Mouse (Mus musculus) heart, postnatal 0 days (tissue): ENCODE data around the gene Dusp12.

Source experiments
- CTCF ChIP-seq: IDR thresholded peaks from 2 replicates; pipeline ENCODE4 v1.5.1; 2016; ENCODE audit warnings: antibody characterized with exemption, control low read depth, low read depth
- EP300 ChIP-seq: IDR thresholded peaks from 2 replicates; pipeline ENCODE4 v1.6.1; 2016; ENCODE audit warnings: antibody characterized with exemption, low read depth

- no peak for TF ChIP-seq CTCF
- TF ChIP-seq EP300: no peak
These were observed 16.4 kb downstream of the Dusp12 start for GRCm38 (mm10) chr1:170868905-170869283.
